Mouse (Mus musculus) hindbrain, embryonic 14.5 days (tissue): ENCODE results near the gene Kmt5b. TPM values are rescaled to one million over a fixed set of nuclear protein-coding genes. Genes with fewer than 3 reads are reported as not detected.

ENCODE experiments used
- ATAC-seq: fragments of 200-750 bp; cut with Nextera tagmentation; 2 replicates; pipeline ENCODE4 v1.8.0; 2017; ENCODE audit warnings: moderate number of reproducible peaks, mild to moderate bottlenecking, moderate TSS enrichment, moderate library complexity; ENCODE audit not compliant: low FRiP score
- DNase-seq: peaks from one replicate; pipeline ENCODE4 v3.0.0-alpha.2; 2015; ENCODE audit warnings: low spot score
- H3K27ac ChIP-seq: fragments of 300-500 bp; sonication (generic); 2 replicates; pipeline ENCODE4 v1.5.1; 2014; ENCODE audit warnings: mild to moderate bottlenecking, moderate library complexity
- H3K27me3 ChIP-seq: fragments of 300-500 bp; sonication (generic); 2 replicates; pipeline ENCODE4 v1.6.1; 2014; ENCODE audit warnings: mild to moderate bottlenecking, low read length, mixed read lengths; ENCODE audit not compliant: control insufficient read depth, insufficient read depth
- H3K36me3 ChIP-seq: fragments of 300-500 bp; sonication (generic); replicated peaks from 2 replicates; pipeline ENCODE4 v1.6.1; 2014; ENCODE audit not compliant: control insufficient read depth, insufficient read depth
- H3K4me1 ChIP-seq: fragments of 300-500 bp; sonication (generic); replicated peaks from 2 replicates; pipeline ENCODE4 v1.6.1; 2014; ENCODE audit warnings: antibody characterized with exemption, low read length, mixed read lengths; ENCODE audit not compliant: control insufficient read depth, insufficient read depth
- H3K4me2 ChIP-seq: fragments of 300-500 bp; sonication (generic); replicated peaks from 2 replicates; pipeline ENCODE4 v1.6.1; 2014; ENCODE audit warnings: mild to moderate bottlenecking, moderate library complexity
- H3K4me3 ChIP-seq: fragments of 300-500 bp; sonication (generic); replicated peaks from 2 replicates; pipeline ENCODE4 v1.5.1; 2014; ENCODE audit warnings: mild to moderate bottlenecking, low read length
- H3K9ac ChIP-seq: fragments of 300-500 bp; sonication (generic); 2 replicates; pipeline ENCODE4 v1.6.1; 2014
- H3K9me3 ChIP-seq: fragments of 300-500 bp; sonication (generic); 2 replicates; pipeline ENCODE4 v1.6.1; 2016; ENCODE audit warnings: low read length; ENCODE audit not compliant: control insufficient read depth
- WGBS: fragments of 180-500 bp; shearing (Covaris S2); extraction: QIAGEN DNeasy Blood & Tissue Kit; methylation state at CpG from one replicate; pipeline ENCODE4 v1.1.7; 2014; 5-methylcytosine and 5-hydroxymethylcytosine counted together
- polyA plus RNA-seq: library from polyadenylated mRNA; unstranded; fragments of >200 nt; fragmentation: Nextera tagmentation; extraction: Ambion mirVana; gene quantifications from 2 replicates; pipeline ENCODE4 v1.2.1, GENCODE M21; 2014

The Kmt5b gene
- polyA plus RNA-seq, 1 experiment from 2014 or later, result 57.9 TPM

- Histone ChIP-seq H3K27ac (no peak overlapping the region), H3K27me3 (no peaks in the 10 kb centered on the region), H3K4me3 (no peak overlapping the region), H3K4me1 (peaks cover 9% of the 10 kb centered on the region; the same call in 1 of the 2 replicates), H3K9ac (no peak overlapping the region), H3K4me2 (no peak overlapping the region), H3K36me3 (no peaks in the 10 kb centered on the region), H3K9me3 (no peaks in the 10 kb centered on the region)
- 94% methylated on average over 7 of the region's 7 CpGs for WGBS
- ATAC-seq (no peak), DNase-seq (no peak)
These were observed 27.6 kb upstream of the Kmt5b start for GRCm38 (mm10) chr19:3739650-3740049.

- DNase-seq (peak; percentile 34), ATAC-seq (peak; percentile 27; the same call in 1 of the 2 replicates)
- peak overlapping the region; percentile 77 for H3K4me2 ChIP-seq
- H3K9ac ChIP-seq, result peak overlapping the region; percentile 2; the same call in 1 of the 2 replicates
- no peak overlapping the region for H3K4me3 ChIP-seq
- no peaks in the 10 kb centered on the region for H3K9me3 ChIP-seq
- H3K27ac ChIP-seq, result peak overlapping the region; percentile 99
- 30% methylated on average over 4 of the region's 4 CpGs for WGBS
- no peaks in the 10 kb centered on the region for H3K27me3 ChIP-seq
- H3K36me3 ChIP-seq, result no peaks in the 10 kb centered on the region
- peaks cover 9% of the 10 kb centered on the region; the same call in 1 of the 2 replicates for H3K4me1 ChIP-seq
These were observed 24.5 kb upstream of the Kmt5b start for GRCm38 (mm10) chr19:3742716-3743115.

GRCm38 (mm10) chr19:3743362-3743761, 23.9 kb upstream of the Kmt5b start:
- ATAC-seq (peak; percentile 48; the same call in 1 of the 2 replicates), DNase-seq (peak; percentile 28)
- Histone ChIP-seq H3K9ac (peak overlapping the region; percentile 94), H3K4me2 (peak overlapping the region; percentile 77), H3K9me3 (no peaks in the 10 kb centered on the region), H3K36me3 (no peaks in the 10 kb centered on the region), H3K27me3 (no peaks in the 10 kb centered on the region), H3K4me3 (peak overlapping the region; percentile 57), H3K27ac (peak overlapping the region; percentile 99), H3K4me1 (peaks cover 9% of the 10 kb centered on the region; the same call in 1 of the 2 replicates)
- WGBS, result 70% methylated on average over 7 of the region's 7 CpGs

- Histone ChIP-seq H3K36me3 (no peaks in the 10 kb centered on the region), H3K4me3 (peak overlapping the region; percentile 57), H3K27me3 (no peaks in the 10 kb centered on the region), H3K9ac (peak overlapping the region; percentile 94), H3K4me1 (peaks cover 9% of the 10 kb centered on the region; the same call in 1 of the 2 replicates), H3K9me3 (no peaks in the 10 kb centered on the region), H3K4me2 (peak overlapping the region; percentile 77), H3K27ac (peak overlapping the region; percentile 99)
- WGBS, result 5% methylated on average over 13 of the region's 13 CpGs
- ATAC-seq (peak; percentile 80), DNase-seq (peak; percentile 82)
These were observed 23.2 kb upstream of the Kmt5b start for GRCm38 (mm10) chr19:3743851-3744512.

GRCm38 (mm10) chr19:3752621-3753239, 14.5 kb upstream of the Kmt5b start:
- no peaks in the 10 kb centered on the region for H3K9me3 ChIP-seq
- ATAC-seq (no peak), DNase-seq (no peak)
- no peak overlapping the region for H3K27ac ChIP-seq
- no peaks in the 10 kb centered on the region for H3K27me3 ChIP-seq
- no peak overlapping the region for H3K4me3 ChIP-seq
- H3K36me3 ChIP-seq, result no peaks in the 10 kb centered on the region
- H3K9ac ChIP-seq, result no peak overlapping the region
- WGBS, result 62% methylated on average over 8 of the region's 8 CpGs
- H3K4me2 ChIP-seq, result no peak overlapping the region
- no peaks in the 10 kb centered on the region for H3K4me1 ChIP-seq

GRCm38 (mm10) chr19:3753240-3753633, 14.0 kb upstream of the Kmt5b start:
- Histone ChIP-seq H3K4me3 (no peak overlapping the region), H3K4me2 (no peak overlapping the region), H3K36me3 (no peaks in the 10 kb centered on the region), H3K9me3 (no peaks in the 10 kb centered on the region), H3K27me3 (no peaks in the 10 kb centered on the region), H3K9ac (no peak overlapping the region), H3K27ac (no peak overlapping the region), H3K4me1 (no peaks in the 10 kb centered on the region)
- ATAC-seq (no peak), DNase-seq (no peak)
- 92% methylated on average over 1 of the region's 1 CpGs for WGBS

GRCm38 (mm10) chr19:3753738-3754137, 13.5 kb upstream of the Kmt5b start:
- DNase-seq (no peak), ATAC-seq (no peak)
- no peak overlapping the region for H3K4me3 ChIP-seq
- H3K9me3 ChIP-seq, result no peaks in the 10 kb centered on the region
- H3K4me2 ChIP-seq, result no peak overlapping the region
- H3K36me3 ChIP-seq, result no peaks in the 10 kb centered on the region
- H3K9ac ChIP-seq, result no peak overlapping the region
- H3K27me3 ChIP-seq, result no peaks in the 10 kb centered on the region
- H3K4me1 ChIP-seq, result no peaks in the 10 kb centered on the region
- H3K27ac ChIP-seq, result no peak overlapping the region
- WGBS, result 58% methylated on average over 8 of the region's 8 CpGs

GRCm38 (mm10) chr19:3757861-3758260, 9.4 kb upstream of the Kmt5b start:
- H3K9me3 ChIP-seq, result no peaks in the 10 kb centered on the region
- H3K4me1 ChIP-seq, result no peaks in the 10 kb centered on the region
- H3K27ac ChIP-seq, result no peak overlapping the region
- H3K27me3 ChIP-seq, result no peaks in the 10 kb centered on the region
- WGBS, result 65% methylated on average over 1 of the region's 1 CpGs
- H3K4me2 ChIP-seq, result no peak overlapping the region
- no peak overlapping the region for H3K4me3 ChIP-seq
- no peaks in the 10 kb centered on the region for H3K36me3 ChIP-seq
- DNase-seq (no peak), ATAC-seq (no peak)
- no peak overlapping the region for H3K9ac ChIP-seq

- Histone ChIP-seq H3K9ac (no peak overlapping the region), H3K36me3 (no peaks in the 10 kb centered on the region; the same call in 1 of the 2 replicates), H3K9me3 (no peaks in the 10 kb centered on the region), H3K4me2 (no peak overlapping the region), H3K27me3 (no peaks in the 10 kb centered on the region), H3K4me1 (peaks cover 23% of the 10 kb centered on the region), H3K27ac (no peak overlapping the region), H3K4me3 (no peak overlapping the region)
- 75% methylated on average over 4 of the region's 4 CpGs for WGBS
- no peak for DNase-seq
- no peak for ATAC-seq
These were observed 1.9 kb upstream of the Kmt5b start for GRCm38 (mm10) chr19:3765221-3765820.
